Mouse (Mus musculus) MEL (cell line): ENCODE measurements around the gene Adamtsl5. TPM values are rescaled to one million over a fixed set of nuclear protein-coding genes. Genes with fewer than 3 reads are reported as not detected.
A peak's percentile ranks its signal among the peaks of the same experiment; 100 is the strongest.

ENCODE experiments used
- DNase-seq: peaks from one replicate; pipeline ENCODE4 v3.0.0; 2011; ENCODE audit warnings: low read depth, low spot score
- H3K27ac ChIP-seq: 2 replicates; pipeline ENCODE4 v1.5.1; 2012; ENCODE audit warnings: low read depth, mild to moderate bottlenecking, control low read depth, low read length, moderate library complexity; ENCODE audit not compliant: control insufficient read depth
- H3K27me3 ChIP-seq, 2 experiments: fragments of 150-350 bp in 1 of 2; sonication (generic) in 1 of 2; 2 replicates each; pipeline ENCODE4 v1.6.1; 2012; ENCODE audit warnings: low read length in 2 of 2, mild to moderate bottlenecking in 2 of 2, improper control_type of control experiment in 1 of 2, moderate library complexity in 1 of 2; ENCODE audit not compliant: insufficient read depth in 2 of 2, control insufficient read depth in 1 of 2
- H3K36me3 ChIP-seq, 2 experiments: 2 replicates each; pipeline ENCODE4 v1.6.1; 2012 to 2014; ENCODE audit warnings: low read length in 2 of 2, improper control_type of control experiment in 1 of 2, inconsistent platforms in 1 of 2, mild to moderate bottlenecking in 1 of 2; ENCODE audit not compliant: insufficient read depth in 2 of 2, control insufficient read depth in 1 of 2
- H3K4me1 ChIP-seq, 2 experiments: fragments of 150-350 bp in 1 of 2; sonication (generic) in 1 of 2; 2 replicates each; pipeline ENCODE4 v1.6.1; 2012; ENCODE audit warnings: low read length in 2 of 2, improper control_type of control experiment in 1 of 2, mild to moderate bottlenecking in 1 of 2; ENCODE audit not compliant: insufficient read depth in 2 of 2, control insufficient read depth in 1 of 2
- H3K4me3 ChIP-seq, 2 experiments: fragments of 150-350 bp in 1 of 2; sonication (generic) in 1 of 2; 2 replicates each; pipeline ENCODE4 v1.5.1; 2012; ENCODE audit warnings: low read depth in 2 of 2, low read length in 2 of 2, mild to moderate bottlenecking in 2 of 2, moderate library complexity in 2 of 2, control low read depth in 1 of 2, improper control_type of control experiment in 1 of 2; ENCODE audit not compliant: control insufficient read depth in 1 of 2, insufficient read depth in 1 of 2
- H3K79me2 ChIP-seq: 2 replicates; pipeline ENCODE4 v1.6.1; 2012; ENCODE audit warnings: mild to moderate bottlenecking, low read length, moderate library complexity; ENCODE audit not compliant: control insufficient read depth, poor library complexity, insufficient read depth
- H3K9ac ChIP-seq: 2 replicates; pipeline ENCODE4 v1.6.1; 2012; ENCODE audit warnings: low read depth, mild to moderate bottlenecking, control low read depth, low read length, moderate library complexity; ENCODE audit not compliant: control insufficient read depth, poor library complexity, severe bottlenecking
- H3K9me3 ChIP-seq: fragments of 150-350 bp; sonication (generic); replicated peaks from 2 replicates; pipeline ENCODE4 v1.6.1; 2012; ENCODE audit warnings: mild to moderate bottlenecking, low read length, improper control_type of control experiment, moderate library complexity; ENCODE audit not compliant: insufficient read depth
- BHLHE40 ChIP-seq: IDR thresholded peaks from 2 replicates; pipeline ENCODE4 v1.6.1; 2012; ENCODE audit warnings: low read depth, mild to moderate bottlenecking, inconsistent platforms, low read length, improper control_type of control experiment, borderline replicate concordance
- CHD1 ChIP-seq: IDR thresholded peaks from 2 replicates; pipeline ENCODE4 v1.6.1; 2012; ENCODE audit warnings: low read depth, mild to moderate bottlenecking, inconsistent platforms, low read length, improper control_type of control experiment
- CHD2 ChIP-seq: IDR thresholded peaks from 2 replicates; pipeline ENCODE4 v1.6.1; 2011; ENCODE audit warnings: low read length, improper control_type of control experiment
- CTCF ChIP-seq, 3 experiments: IDR thresholded peaks in 2 of 3; conservative IDR thresholded peaks in 1 of 3; 2 replicates each; pipeline ENCODE4 v1.5.1; 2011 to 2012; ENCODE audit warnings: low read length in 3 of 3, low read depth in 2 of 3, mild to moderate bottlenecking in 2 of 3, improper control_type of control experiment in 1 of 3, inconsistent platforms in 1 of 3, mixed read lengths in 1 of 3, moderate library complexity in 1 of 3; ENCODE audit not compliant: control insufficient read depth in 1 of 3, insufficient read depth in 1 of 3, poor library complexity in 1 of 3, severe bottlenecking in 1 of 3
- E2F4 ChIP-seq: IDR thresholded peaks from 2 replicates; pipeline ENCODE4 v1.6.1; 2011; ENCODE audit warnings: low read depth, low read length, improper control_type of control experiment, borderline replicate concordance
- ELF1 ChIP-seq: IDR thresholded peaks from 2 replicates; pipeline ENCODE4 v1.6.1; 2014; ENCODE audit warnings: low read depth, mild to moderate bottlenecking, inconsistent platforms, low read length, improper control_type of control experiment, moderate library complexity
- EP300 ChIP-seq, 2 experiments: IDR thresholded peaks; 2 replicates each; pipeline ENCODE4 v1.6.1; 2011; ENCODE audit warnings: improper control_type of control experiment in 2 of 2, low read length in 2 of 2, low read depth in 1 of 2, mild to moderate bottlenecking in 1 of 2
- ETS1 ChIP-seq: IDR thresholded peaks from 2 replicates; pipeline ENCODE4 v1.6.1; 2012; ENCODE audit warnings: low read depth, mild to moderate bottlenecking, inconsistent platforms, low read length, improper control_type of control experiment, moderate library complexity
- GABPA ChIP-seq: IDR thresholded peaks from 2 replicates; pipeline ENCODE4 v1.6.1; 2012; ENCODE audit warnings: low read depth, mild to moderate bottlenecking, inconsistent platforms, low read length, improper control_type of control experiment, moderate library complexity
- GATA1 ChIP-seq: IDR thresholded peaks from 2 replicates; pipeline ENCODE4 v1.6.1; 2011; ENCODE audit warnings: low read depth, low read length, improper control_type of control experiment
- HCFC1 ChIP-seq: IDR thresholded peaks from 2 replicates; pipeline ENCODE4 v1.6.1; 2012; ENCODE audit warnings: low read depth, mild to moderate bottlenecking, inconsistent platforms, low read length, improper control_type of control experiment, moderate library complexity
- JUND ChIP-seq: IDR thresholded peaks from 2 replicates; pipeline ENCODE4 v1.6.1; 2011; ENCODE audit warnings: low read depth, mild to moderate bottlenecking, improper control_type of control experiment, low read length
- KAT2A ChIP-seq: conservative IDR thresholded peaks from 2 replicates; pipeline ENCODE4 v1.6.1; 2012; ENCODE audit warnings: low read depth, low read length, improper control_type of control experiment, inconsistent platforms
- MAFK ChIP-seq: IDR thresholded peaks from 2 replicates; pipeline ENCODE4 v1.6.1; 2011; ENCODE audit warnings: low read depth, mild to moderate bottlenecking, low read length, improper control_type of control experiment, borderline replicate concordance
- MAX ChIP-seq: IDR thresholded peaks from 2 replicates; pipeline ENCODE4 v1.6.1; 2011; ENCODE audit warnings: low read length, improper control_type of control experiment
- MAZ ChIP-seq: IDR thresholded peaks from 2 replicates; pipeline ENCODE4 v1.6.1; 2012; ENCODE audit warnings: low read depth, mild to moderate bottlenecking, inconsistent platforms, low read length, improper control_type of control experiment
- MEF2A ChIP-seq: IDR thresholded peaks from 2 replicates; pipeline ENCODE4 v1.6.1; 2014; ENCODE audit warnings: low read depth, mild to moderate bottlenecking, inconsistent platforms, low read length, improper control_type of control experiment; ENCODE audit not compliant: poor library complexity, insufficient replicate concordance, severe bottlenecking; ENCODE audit errors: extremely low read depth
- MXI1 ChIP-seq: IDR thresholded peaks from 2 replicates; pipeline ENCODE4 v1.6.1; 2011; ENCODE audit warnings: mild to moderate bottlenecking, low read depth, low read length, improper control_type of control experiment
- MYB ChIP-seq: IDR thresholded peaks from 2 replicates; pipeline ENCODE4 v1.6.1; 2011; ENCODE audit warnings: mild to moderate bottlenecking, low read depth, low read length, improper control_type of control experiment
- MYC ChIP-seq: IDR thresholded peaks from 2 replicates; pipeline ENCODE4 v1.6.1; 2011; ENCODE audit warnings: low read depth, mild to moderate bottlenecking, low read length, improper control_type of control experiment, moderate library complexity
- NELFE ChIP-seq: IDR thresholded peaks from 2 replicates; pipeline ENCODE4 v1.6.1; 2011; ENCODE audit warnings: low read depth, low read length, improper control_type of control experiment
- POLR2A ChIP-seq, 2 experiments: IDR thresholded peaks; 2 replicates each; pipeline ENCODE4 v1.6.1; 2011 to 2012; ENCODE audit warnings: low read length in 2 of 2, mild to moderate bottlenecking in 2 of 2, control low read depth in 1 of 2, improper control_type of control experiment in 1 of 2, low read depth in 1 of 2, moderate library complexity in 1 of 2; ENCODE audit not compliant: control insufficient read depth in 1 of 2, insufficient read depth in 1 of 2, poor library complexity in 1 of 2
- POLR2AphosphoS2 ChIP-seq: IDR thresholded peaks from 2 replicates; pipeline ENCODE4 v1.6.1; 2011; ENCODE audit warnings: low read length, improper control_type of control experiment
- POLR2AphosphoS5 ChIP-seq: IDR thresholded peaks from 2 replicates; pipeline ENCODE4 v1.6.1; 2012; ENCODE audit warnings: low read depth, borderline replicate concordance, mild to moderate bottlenecking, inconsistent platforms, low read length, moderate library complexity, mixed read lengths
- RAD21 ChIP-seq: IDR thresholded peaks from 2 replicates; pipeline ENCODE4 v1.6.1; 2011; ENCODE audit warnings: mild to moderate bottlenecking, low read depth, low read length, improper control_type of control experiment
- RCOR1 ChIP-seq: IDR thresholded peaks from 2 replicates; pipeline ENCODE4 v1.6.1; 2012; ENCODE audit warnings: low read depth, mild to moderate bottlenecking, inconsistent platforms, low read length, improper control_type of control experiment
- SIN3A ChIP-seq: IDR thresholded peaks from 2 replicates; pipeline ENCODE4 v1.6.1; 2012; ENCODE audit warnings: low read length, improper control_type of control experiment, inconsistent platforms
- SMC3 ChIP-seq: IDR thresholded peaks from 2 replicates; pipeline ENCODE4 v1.6.1; 2011; ENCODE audit warnings: low read depth, low read length, improper control_type of control experiment
- TAL1 ChIP-seq: IDR thresholded peaks from 2 replicates; pipeline ENCODE4 v1.6.1; 2012; ENCODE audit warnings: mild to moderate bottlenecking, inconsistent platforms, low read length, moderate library complexity, mixed read lengths
- TBP ChIP-seq: IDR thresholded peaks from 2 replicates; pipeline ENCODE4 v1.8.0; 2011; ENCODE audit warnings: low read depth, low read length, improper control_type of control experiment
- TCF12 ChIP-seq: IDR thresholded peaks from 2 replicates; pipeline ENCODE4 v1.6.1; 2014; ENCODE audit warnings: low read depth, mild to moderate bottlenecking, inconsistent platforms, low read length, improper control_type of control experiment, moderate library complexity
- UBTF ChIP-seq: IDR thresholded peaks from 2 replicates; pipeline ENCODE4 v1.6.1; 2012; ENCODE audit warnings: low read depth, mild to moderate bottlenecking, inconsistent platforms, low read length, improper control_type of control experiment, moderate library complexity, borderline replicate concordance; ENCODE audit not compliant: insufficient read depth
- USF1 ChIP-seq: IDR thresholded peaks from 2 replicates; pipeline ENCODE4 v1.6.1; 2014; ENCODE audit warnings: low read depth, mild to moderate bottlenecking, inconsistent platforms, low read length, improper control_type of control experiment, moderate library complexity
- USF2 ChIP-seq, 2 experiments: IDR thresholded peaks; 2 replicates each; pipeline ENCODE4 v1.6.1; 2011 to 2012; ENCODE audit warnings: improper control_type of control experiment in 2 of 2, low read length in 2 of 2, borderline replicate concordance in 1 of 2, inconsistent platforms in 1 of 2, low read depth in 1 of 2, mild to moderate bottlenecking in 1 of 2; ENCODE audit not compliant: insufficient read depth in 1 of 2
- ZC3H11A ChIP-seq: IDR thresholded peaks from 2 replicates; pipeline ENCODE4 v1.6.1; 2012; ENCODE audit warnings: low read depth, mild to moderate bottlenecking, inconsistent platforms, low read length, improper control_type of control experiment
- ZKSCAN1 ChIP-seq: IDR thresholded peaks from 2 replicates; pipeline ENCODE4 v1.6.1; 2012; ENCODE audit warnings: low read depth, mild to moderate bottlenecking, inconsistent platforms, low read length, improper control_type of control experiment, moderate library complexity
- ZMIZ1 ChIP-seq: IDR thresholded peaks from 2 replicates; pipeline ENCODE4 v1.6.1; 2012; ENCODE audit warnings: low read depth, mild to moderate bottlenecking, inconsistent platforms, low read length, improper control_type of control experiment, moderate library complexity
- polyA plus RNA-seq, 2 experiments: library from polyadenylated mRNA; stranded (reverse) in 1 of 2; unstranded in 1 of 2; fragments of >175 nt in 1 of 2; fragments of >200 nt in 1 of 2; gene quantifications; 2 replicates each; pipeline versions ENCODE4 v1.2.1 to v1.2.4; 2012; ENCODE audit warnings: low replicate concordance in 2 of 2, low read depth in 1 of 2; ENCODE audit not compliant: insufficient read length in 2 of 2, insufficient read depth in 1 of 2, missing spikeins in 1 of 2
- total RNA-seq: library from RNA; depleted of rRNA; stranded (reverse); fragments of 300-350 nt; gene quantifications from 2 replicates; pipeline ENCODE4 v1.2.3, GENCODE M21; 2012

Gene Adamtsl5
- total and polyA plus RNA-seq, 3 experiments: 3.9 to 16.5 TPM; not detected in 1

DNA sequence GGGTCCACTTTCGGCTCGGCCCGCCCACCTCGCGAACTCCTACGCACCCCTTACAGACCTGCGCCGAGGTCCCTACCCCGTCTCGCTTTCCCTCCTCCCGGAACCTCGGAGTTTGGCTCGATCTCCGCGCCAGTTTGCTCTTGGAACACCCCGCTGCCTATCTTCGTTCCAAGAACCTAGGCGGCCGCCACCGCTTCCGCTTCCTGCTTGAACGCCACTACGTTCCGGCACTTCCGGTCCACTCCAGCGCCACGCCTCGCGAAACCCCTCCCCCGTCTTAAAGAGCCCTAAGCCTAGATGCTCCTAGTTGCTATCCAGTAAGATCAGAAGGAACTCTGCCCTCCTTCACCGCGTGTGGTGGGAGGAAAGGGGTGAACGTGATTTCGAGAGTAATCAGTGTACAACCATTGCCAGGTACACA lies 27.9 kb downstream of the Adamtsl5 start, which contains the start of gene 2310011J03Rik:
TSS of gene 2310011J03Rik (minus strand) at position 198 of the 421 bp plus-strand sequence.
- TF ChIP-seq BHLHE40: no peak
- TF ChIP-seq RCOR1: no peak
- peak; percentile 95 for TF ChIP-seq SIN3A
- TF ChIP-seq ZMIZ1: peak; percentile 85
- TF ChIP-seq USF2 (IDR thresholded peaks at IDR 0.05; ENCODE audit: borderline replicate concordance in 1 of 2, insufficient read depth in 1 of 2, low read depth in 1 of 2, low read length in 2 of 2): no peak
- TF ChIP-seq MYB: no peak
- 0 out of 4 replicates have a peak, but pooled peaks of 1 of the 2 experiments have one; percentile 14 for TF ChIP-seq EP300 (IDR thresholded peaks at IDR 0.05; ENCODE audit: low read depth in 1 of 2, low read length in 2 of 2)
- no peak for TF ChIP-seq CHD1
- TF ChIP-seq MYC: peak; percentile 1; the same call in 1 of the 2 replicates
- no peak for TF ChIP-seq CHD2
- TF ChIP-seq POLR2A (IDR thresholded peaks at IDR 0.05; ENCODE audit: control insufficient read depth in 1 of 2, insufficient read depth in 1 of 2, low read depth in 1 of 2, low read length in 2 of 2, poor library complexity in 1 of 2): peak; percentile 81 to 94
- TF ChIP-seq UBTF: no peak
- no peak for TF ChIP-seq USF1
- no peak for TF ChIP-seq CTCF (IDR thresholded peaks at IDR 0.05 in 2 of 3, conservative IDR thresholded peaks at IDR 0.05 in 1 of 3; ENCODE audit: control insufficient read depth in 1 of 3, insufficient read depth in 1 of 3, low read depth in 2 of 3, low read length in 3 of 3, poor library complexity in 1 of 3, severe bottlenecking in 1 of 3)
- peak; percentile 28 for TF ChIP-seq MAX
- no peak for TF ChIP-seq RAD21
- no peak; the same call in 1 of the 2 replicates for TF ChIP-seq KAT2A
- no peak for TF ChIP-seq TAL1
- peak; percentile 87 for TF ChIP-seq NELFE
- peak; percentile 86 for TF ChIP-seq POLR2AphosphoS2
- TF ChIP-seq E2F4: no peak
- no peak for TF ChIP-seq JUND
- peak; percentile 88 for TF ChIP-seq HCFC1
- no peak for TF ChIP-seq ZKSCAN1
- peak; percentile 35; the same call in 1 of the 2 replicates for TF ChIP-seq TCF12
- TF ChIP-seq ELF1: peak; percentile 99
- no peak for TF ChIP-seq POLR2AphosphoS5
- TF ChIP-seq TBP: peak; percentile 75; the same call in 1 of the 2 replicates
- TF ChIP-seq ZC3H11A: no peak
- TF ChIP-seq MXI1: peak; percentile 66; the same call in 1 of the 2 replicates
- TF ChIP-seq ETS1: peak; percentile 46
- no peak for TF ChIP-seq SMC3
- 0 out of 2 replicates have a peak, but pooled peaks have one; percentile 47 for TF ChIP-seq MAZ
- no peak for TF ChIP-seq GABPA
- no peak for TF ChIP-seq MEF2A
- no peak for TF ChIP-seq GATA1
- TF ChIP-seq MAFK: no peak
- TF ChIP-seq, all 39 proteins: peak for 15

More for the DNA sequence above, 27.9 kb downstream of the Adamtsl5 start, which contains the start of gene 2310011J03Rik:
- Histone ChIP-seq H3K27ac (peak within 1 kb of the TSS; percentile 88), H3K36me3 (peaks cover 0 to 11% of the 10 kb centered on the region in 2 experiments; a peak in 2 of 4 replicates), H3K9ac (peak within 1 kb of the TSS; percentile 86), H3K27me3 (no peaks in the 10 kb centered on the region), H3K4me1 (peaks cover 0 to 38% of the 10 kb centered on the region in 2 experiments; a peak in 3 of 4 replicates), H3K9me3 (no peaks in the 10 kb centered on the region), H3K79me2 (peaks cover 39% of the 10 kb centered on the region), H3K4me3 (peak within 1 kb of the TSS; percentile 66 to 79)
- peak; percentile 98 for DNase-seq
